Mouse (Mus musculus): ENCODE data around the gene Aloxe3. TPM values are rescaled to one million over a fixed set of nuclear protein-coding genes. Genes with fewer than 3 reads are reported as not detected.

Gene Aloxe3
- total and polyA plus RNA-seq, 2 experiments from 2014 or later = 10.0 to 14.9 TPM

GRCm38 (mm10) chr11:69114621-69115020 is 11.1 kb upstream of the Aloxe3 start:
- no peak for TF ChIP-seq CTCF (IDR thresholded peaks at IDR 0.05; ENCODE audit: low read depth)
- H3K27ac ChIP-seq (ENCODE audit: low read depth, low read length) = no peak overlapping the region
- H3K4me1 ChIP-seq (ENCODE audit: insufficient read depth) = 0 out of 2 replicates have a peak, but pooled peaks cover 5% of the 10 kb centered on the region
- H3K9ac ChIP-seq = no peak overlapping the region
- no peak for ATAC-seq
- no peak overlapping the region for H3K4me3 ChIP-seq (ENCODE audit: low read depth, low read length)
- WGBS = 84% methylated on average over 3 of the region's 3 CpGs
- peaks cover under 1% of the 10 kb centered on the region; the same call in 1 of the 2 replicates for H3K36me3 ChIP-seq (ENCODE audit: insufficient read depth)
- no peak overlapping the region for H3K4me2 ChIP-seq (ENCODE audit: low read depth)
- DNase-seq = no peak
- H3K9me3 ChIP-seq (ENCODE audit: low read length) = no peaks in the 10 kb centered on the region
- H3K27me3 ChIP-seq (ENCODE audit: insufficient read depth, low read length) = no peaks in the 10 kb centered on the region; the same call in 1 of the 2 replicates

GRCm38 (mm10) chr11:69116843-69117242 is 8.9 kb upstream of the Aloxe3 start:
- Histone ChIP-seq H3K9me3 (ENCODE audit: low read length) (no peaks in the 10 kb centered on the region), H3K27ac (ENCODE audit: low read depth, low read length) (no peak overlapping the region), H3K4me2 (ENCODE audit: low read depth) (peak overlapping the region; percentile 96), H3K9ac (no peak overlapping the region), H3K36me3 (ENCODE audit: insufficient read depth) (no peaks in the 10 kb centered on the region), H3K27me3 (ENCODE audit: insufficient read depth, low read length) (no peaks in the 10 kb centered on the region; the same call in 1 of the 2 replicates), H3K4me3 (ENCODE audit: low read depth, low read length) (peak overlapping the region; percentile 70; the same call in 1 of the 2 replicates), H3K4me1 (ENCODE audit: insufficient read depth) (peaks cover 18% of the 10 kb centered on the region)
- ATAC-seq (no peak), DNase-seq (no peak)
- TF ChIP-seq CTCF (IDR thresholded peaks at IDR 0.05; ENCODE audit: low read depth) = no peak
- WGBS = 62% methylated on average over 5 of the region's 5 CpGs

GRCm38 (mm10) chr11:69117737-69118695 is 7.7 kb upstream of the Aloxe3 start:
- Histone ChIP-seq H3K4me2 (ENCODE audit: low read depth) (peak overlapping the region; percentile 96), H3K9ac (peak overlapping the region; percentile 60), H3K27me3 (ENCODE audit: insufficient read depth, low read length) (no peaks in the 10 kb centered on the region), H3K4me1 (ENCODE audit: insufficient read depth) (peaks cover 18% of the 10 kb centered on the region), H3K27ac (ENCODE audit: low read depth, low read length) (peak overlapping the region; percentile 74), H3K9me3 (ENCODE audit: low read length) (no peaks in the 10 kb centered on the region), H3K4me3 (ENCODE audit: low read depth, low read length) (peak overlapping the region; percentile 70), H3K36me3 (ENCODE audit: insufficient read depth) (no peaks in the 10 kb centered on the region)
- DNase-seq = peak; percentile 46
- WGBS = 1% methylated on average over 45 of the region's 45 CpGs
- peak; percentile 7; the same call in 1 of the 2 replicates for ATAC-seq
- no peak for TF ChIP-seq CTCF (IDR thresholded peaks at IDR 0.05; ENCODE audit: low read depth)

- WGBS = under 1% methylated on average over 15 of the region's 15 CpGs
- H3K9ac ChIP-seq = peak overlapping the region; percentile 7; the same call in 1 of the 2 replicates
- H3K4me2 ChIP-seq (ENCODE audit: low read depth) = peak overlapping the region; percentile 96
- peak overlapping the region; percentile 70 for H3K4me3 ChIP-seq (ENCODE audit: low read depth, low read length)
- no peak overlapping the region for H3K27ac ChIP-seq (ENCODE audit: low read depth, low read length)
- DNase-seq (peak; percentile 95), ATAC-seq (no peak; the same call in 1 of the 2 replicates)
- H3K36me3 ChIP-seq (ENCODE audit: insufficient read depth) = no peaks in the 10 kb centered on the region
- no peak for TF ChIP-seq CTCF (IDR thresholded peaks at IDR 0.05; ENCODE audit: low read depth)
- no peaks in the 10 kb centered on the region for H3K27me3 ChIP-seq (ENCODE audit: insufficient read depth, low read length)
- H3K4me1 ChIP-seq (ENCODE audit: insufficient read depth) = peaks cover 18% of the 10 kb centered on the region
- H3K9me3 ChIP-seq (ENCODE audit: low read length) = no peaks in the 10 kb centered on the region
These were observed 6.9 kb upstream of the Aloxe3 start for GRCm38 (mm10) chr11:69118765-69119164.

GRCm38 (mm10) chr11:69119446-69120155 is 6.1 kb upstream of the Aloxe3 start:
- H3K4me2 ChIP-seq (ENCODE audit: low read depth) = peak overlapping the region; percentile 96
- H3K27ac ChIP-seq (ENCODE audit: low read depth, low read length) = no peak overlapping the region
- peak overlapping the region; percentile 85 for H3K4me3 ChIP-seq (ENCODE audit: low read depth, low read length)
- TF ChIP-seq CTCF (IDR thresholded peaks at IDR 0.05; ENCODE audit: low read depth) = no peak
- H3K9ac ChIP-seq = no peak overlapping the region
- H3K36me3 ChIP-seq (ENCODE audit: insufficient read depth) = no peaks in the 10 kb centered on the region
- WGBS = 40% methylated on average over 14 of the region's 14 CpGs
- DNase-seq (peak; percentile 7), ATAC-seq (no peak)
- peaks cover 18% of the 10 kb centered on the region for H3K4me1 ChIP-seq (ENCODE audit: insufficient read depth)
- H3K9me3 ChIP-seq (ENCODE audit: low read length) = no peaks in the 10 kb centered on the region
- H3K27me3 ChIP-seq (ENCODE audit: insufficient read depth, low read length) = no peaks in the 10 kb centered on the region

GRCm38 (mm10) chr11:69120221-69121000 is 5.3 kb upstream of the Aloxe3 start, which contains the start of gene Hes7:
Gene Hes7 (plus strand): TSS chr11:69120404.
- Histone ChIP-seq H3K9me3 (ENCODE audit: low read length) (no peaks in the 10 kb centered on the region), H3K9ac (peak within 1 kb of the TSS; percentile 73), H3K36me3 (ENCODE audit: insufficient read depth) (no peaks in the 10 kb centered on the region), H3K27me3 (ENCODE audit: insufficient read depth, low read length) (no peaks in the 10 kb centered on the region), H3K4me2 (ENCODE audit: low read depth) (peak within 1 kb of the TSS; percentile 96), H3K4me1 (ENCODE audit: insufficient read depth) (peaks cover 18% of the 10 kb centered on the region), H3K4me3 (ENCODE audit: low read depth, low read length) (peak within 1 kb of the TSS; percentile 85), H3K27ac (ENCODE audit: low read depth, low read length) (no peak within 1 kb of the TSS)
- 7% methylated on average over 27 of the region's 27 CpGs for WGBS
- no peak for TF ChIP-seq CTCF (IDR thresholded peaks at IDR 0.05; ENCODE audit: low read depth)
- DNase-seq (no peak), ATAC-seq (no peak)

Data from forebrain, postnatal 0 days (tissue).